Mouse (Mus musculus) erythroblast, adult 5-6 weeks (primary cell): ENCODE measurements around the gene 6430550D23Rik. TPM values are rescaled to one million over a fixed set of nuclear protein-coding genes. Genes with fewer than 3 reads are reported as not detected.
"Not testable (repeated sequence)": the region's sequence is repeated elsewhere in the genome, so short reads cannot be mapped to it uniquely, and the experiment has no call there.

Experiments used
- ATAC-seq: replicated peaks from 2 replicates; pipeline ENCODE4 v1.8.0; 2016; ENCODE audit warnings: moderate number of reproducible peaks, mild to moderate bottlenecking, moderate TSS enrichment, inconsistent platforms; ENCODE audit not compliant: poor library complexity, low FRiP score, severe bottlenecking
- total RNA-seq, 2 experiments: library from RNA; stranded (forward) in 1 of 2; stranded (reverse) in 1 of 2; fragments of 150-400 nt in 1 of 2; fragments of 200-764, 138-1000 nt in 1 of 2; gene quantifications; 2 replicates each; pipeline versions ENCODE4 v1.2.3 to v1.2.4; 2015 to 2017; ENCODE audit warnings: low replicate concordance in 2 of 2

6430550D23Rik gene
- total RNA-seq, 2 experiments from 2014 or later: 1.4 TPM; not detected in 1

- ATAC-seq: peak; percentile 97
Observed at GRCm38 (mm10) chr2:155956134-155957059, 51.4 kb downstream of the 6430550D23Rik start, which contains the start of gene Cep250. TSS of gene Cep250 (plus strand) at chr2:155956458.

- ATAC-seq: no peak
Observed at GRCm38 (mm10) chr2:155952006-155952405, 55.8 kb downstream of the 6430550D23Rik start.

GRCm38 (mm10) chr2:155949362-155949761, 58.4 kb downstream of the 6430550D23Rik start:
- no peak for ATAC-seq

DNA sequence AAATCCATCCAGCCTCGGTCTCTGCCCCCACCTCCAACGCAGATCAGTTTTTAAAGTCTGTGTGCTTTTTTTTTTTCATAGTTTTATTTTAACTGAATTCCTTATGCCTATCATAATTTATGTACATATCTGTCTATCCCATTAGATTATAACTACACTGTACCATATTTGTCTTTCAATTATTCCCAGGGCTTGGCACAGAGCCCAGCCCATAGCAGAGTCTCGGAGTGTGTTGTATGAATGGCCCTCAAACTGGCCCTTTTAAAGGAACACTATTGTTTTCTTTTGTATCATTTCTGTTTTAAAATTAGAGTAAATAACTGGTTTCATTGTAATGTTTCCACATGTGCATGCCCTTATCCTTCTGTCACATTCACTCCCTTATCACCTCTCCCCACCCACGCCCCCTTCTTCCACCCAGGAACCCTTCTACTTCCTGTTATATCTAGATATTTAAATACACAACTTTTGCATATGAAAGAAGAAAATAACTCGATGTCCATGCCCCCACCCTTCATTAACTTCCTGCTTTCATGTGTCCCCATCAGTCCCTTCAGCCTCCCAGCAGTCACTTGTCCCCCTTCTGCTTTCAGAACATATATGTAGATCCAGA, 60.3 kb downstream of the 6430550D23Rik start:
- 0 out of 2 replicates have a peak, but pooled peaks have one; percentile 31 for ATAC-seq

DNA sequence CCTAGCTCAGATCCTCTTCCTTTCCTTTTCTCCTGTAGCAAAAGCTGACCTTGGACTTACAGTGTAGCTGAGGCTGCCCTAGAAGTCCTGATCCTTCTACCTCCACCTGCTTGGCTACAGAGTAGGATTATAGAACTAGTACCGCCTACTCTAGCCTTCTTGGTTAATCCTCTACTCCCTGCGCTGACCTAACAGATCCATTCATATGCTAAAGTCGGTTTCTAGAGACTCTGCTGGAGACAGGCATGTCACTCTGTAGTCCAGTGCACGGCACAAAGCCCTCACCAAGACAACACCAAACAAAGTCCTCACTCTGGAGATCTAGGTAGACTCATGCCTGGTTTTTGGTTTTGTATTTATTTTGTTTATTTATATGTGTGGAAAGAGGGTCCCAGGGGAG, 61.3 kb downstream of the 6430550D23Rik start:
- 0 out of 2 replicates have a peak, but pooled peaks have one; percentile 2 for ATAC-seq

GRCm38 (mm10) chr2:155946069-155946468, 61.7 kb downstream of the 6430550D23Rik start:
- ATAC-seq: peak; percentile 59; the same call in 1 of the 2 replicates

- ATAC-seq: no peak
Observed at GRCm38 (mm10) chr2:155945580-155945979, 62.2 kb downstream of the 6430550D23Rik start.

DNA sequence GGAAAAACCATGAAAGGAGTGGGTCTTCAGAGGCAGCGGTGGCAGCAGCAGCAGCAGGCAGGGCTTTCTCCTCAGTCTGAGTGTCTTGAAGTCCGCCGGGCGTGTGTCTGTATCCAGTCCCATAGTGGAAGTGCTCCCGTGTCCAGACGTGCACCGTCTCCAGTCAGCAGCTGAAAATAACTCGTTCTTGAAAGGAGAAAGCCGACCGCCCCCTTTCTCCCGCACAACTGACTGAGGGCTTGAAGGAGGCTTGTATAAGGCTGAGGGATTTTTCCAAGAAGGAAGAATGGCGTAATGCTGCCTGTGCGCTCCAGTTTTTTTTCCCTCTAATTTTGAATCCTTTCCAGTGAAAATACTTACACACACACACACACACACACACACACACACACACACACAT, 62.7 kb downstream of the 6430550D23Rik start, which contains the start of gene Gdf5:
TSS of gene Gdf5 (minus strand) at position 244 of the 400 bp plus-strand sequence.
- ATAC-seq: no peak

DNA sequence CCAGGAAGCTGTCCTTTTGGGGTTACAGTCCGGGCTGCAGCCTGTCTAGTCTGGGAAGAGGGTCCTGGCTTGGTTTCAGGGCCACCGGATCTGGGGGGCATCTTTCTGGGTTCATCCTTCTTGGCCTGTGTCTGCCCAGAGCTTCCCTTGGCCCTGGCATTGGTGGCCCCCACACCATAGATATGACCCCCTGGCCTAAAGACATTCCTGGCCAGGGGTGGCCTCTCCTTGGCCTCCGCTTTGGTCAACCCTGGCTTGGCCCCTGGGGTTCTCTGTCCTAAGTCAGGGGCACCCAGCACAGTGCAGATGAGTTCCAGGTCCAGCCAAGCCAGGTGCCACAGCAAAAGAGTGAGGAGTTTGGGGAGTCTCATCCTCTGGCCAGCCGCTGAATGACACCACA, 63.1 kb downstream of the 6430550D23Rik start:
- ATAC-seq: no peak

DNA sequence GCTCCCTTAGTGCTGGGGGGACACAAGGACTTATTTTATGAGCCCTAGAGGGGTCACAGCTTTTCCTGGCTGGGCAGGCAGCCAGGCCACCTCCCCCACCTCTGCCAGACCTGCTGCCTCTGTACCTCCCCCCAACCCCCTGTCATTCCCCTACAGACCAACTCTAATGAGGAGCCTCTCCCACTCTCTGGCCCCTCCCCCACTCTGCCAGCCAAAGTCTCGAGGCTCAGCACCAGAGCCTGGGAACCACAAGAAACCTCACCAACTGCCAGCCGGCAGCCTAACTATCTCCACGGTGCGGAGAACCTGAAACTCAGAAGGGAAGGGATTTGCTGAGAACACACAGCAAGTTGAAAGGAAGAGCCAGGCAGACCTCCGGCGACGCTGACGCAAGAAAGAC, 64.3 kb downstream of the 6430550D23Rik start:
- ATAC-seq: no peak

DNA sequence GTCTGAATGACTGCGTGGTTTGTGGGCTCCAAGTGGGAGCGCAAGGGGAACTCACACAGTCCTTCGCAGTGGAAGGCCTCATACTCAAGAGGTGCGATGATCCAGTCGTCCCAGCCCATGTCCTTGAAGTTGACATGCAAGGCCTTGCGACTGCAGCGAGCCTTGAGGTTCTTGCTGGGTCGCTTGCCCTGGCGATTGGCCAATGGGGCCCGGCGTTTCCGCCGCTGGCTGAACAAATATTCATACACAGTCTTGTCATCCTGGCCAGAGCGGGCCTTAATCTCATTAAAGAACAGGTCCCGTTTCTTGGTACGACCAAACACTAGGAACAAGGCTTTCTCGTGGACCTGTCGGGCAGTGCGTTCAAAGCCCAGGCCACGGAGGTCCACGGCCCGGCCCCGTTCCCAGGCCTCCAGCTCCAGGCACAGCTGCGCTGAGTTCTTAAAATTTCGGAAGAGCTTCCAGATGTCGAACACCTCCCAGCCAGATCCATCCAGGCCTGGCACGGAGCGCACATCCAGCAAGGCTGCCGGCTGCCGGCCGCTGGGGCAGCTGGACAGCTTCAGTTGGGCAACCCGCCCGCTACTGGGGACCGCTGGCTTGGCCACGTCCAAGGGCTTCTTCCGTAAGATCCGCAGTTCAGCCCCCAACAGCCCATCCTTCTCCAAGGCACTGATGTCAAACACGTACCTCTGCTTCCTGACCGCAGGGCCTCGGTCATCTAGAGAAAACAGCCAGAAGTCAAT, 65.9 kb downstream of the 6430550D23Rik start:
- ATAC-seq: no peak

DNA sequence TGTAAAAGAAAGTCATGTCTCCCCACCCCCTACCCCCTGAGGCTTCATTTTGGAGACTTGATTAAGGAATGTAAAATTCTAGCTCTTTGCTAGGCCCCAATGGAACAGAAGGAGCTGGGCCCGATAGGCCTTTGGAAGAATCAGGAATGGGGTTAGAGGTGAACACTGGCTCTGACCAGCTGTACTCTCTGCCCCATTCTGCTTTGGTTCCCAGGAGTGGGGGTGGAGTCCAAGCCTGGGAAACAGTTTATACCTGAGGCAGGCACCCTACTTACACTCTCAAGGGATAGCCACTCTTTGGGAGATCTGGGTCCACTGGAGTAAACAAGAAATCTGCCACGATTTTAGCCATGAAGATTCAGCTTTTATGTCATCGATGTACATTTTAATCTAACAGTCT, 67.1 kb downstream of the 6430550D23Rik start, which contains the start of gene Gm15557:
TSS of gene Gm15557 (plus strand) at position 48 of the 400 bp plus-strand sequence.
- no peak for ATAC-seq

DNA sequence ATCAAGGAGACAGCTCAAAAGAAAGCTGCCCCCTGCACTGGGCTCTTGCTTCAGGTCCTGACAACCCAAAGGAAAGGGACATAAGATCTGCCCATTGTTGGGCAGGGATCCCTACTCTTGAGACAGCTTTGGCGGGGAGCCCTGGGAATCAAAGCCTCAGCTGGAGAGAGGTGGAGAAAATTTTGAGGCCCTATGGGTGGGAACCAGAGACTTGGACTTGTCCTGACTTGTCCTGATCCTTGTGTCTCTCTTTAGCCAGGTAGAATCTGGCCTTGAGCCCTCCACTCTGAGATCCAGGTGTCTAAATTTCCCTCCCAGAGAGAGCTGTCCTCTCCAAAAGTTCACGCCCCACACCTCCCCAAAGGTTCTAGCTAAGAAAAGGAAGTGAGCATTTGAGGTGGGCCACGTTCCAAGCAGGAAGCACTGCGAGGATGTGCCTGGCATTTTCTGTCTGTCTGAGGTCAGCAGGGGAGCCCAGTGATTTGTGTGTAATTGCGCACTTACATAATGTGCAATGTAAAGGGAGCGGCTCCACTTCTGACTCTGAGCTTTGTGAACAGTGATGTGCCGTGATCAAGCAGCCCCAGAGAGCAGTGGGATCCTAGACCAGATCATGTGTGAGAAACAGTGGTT, 67.8 kb downstream of the 6430550D23Rik start:
- no peak for ATAC-seq

DNA sequence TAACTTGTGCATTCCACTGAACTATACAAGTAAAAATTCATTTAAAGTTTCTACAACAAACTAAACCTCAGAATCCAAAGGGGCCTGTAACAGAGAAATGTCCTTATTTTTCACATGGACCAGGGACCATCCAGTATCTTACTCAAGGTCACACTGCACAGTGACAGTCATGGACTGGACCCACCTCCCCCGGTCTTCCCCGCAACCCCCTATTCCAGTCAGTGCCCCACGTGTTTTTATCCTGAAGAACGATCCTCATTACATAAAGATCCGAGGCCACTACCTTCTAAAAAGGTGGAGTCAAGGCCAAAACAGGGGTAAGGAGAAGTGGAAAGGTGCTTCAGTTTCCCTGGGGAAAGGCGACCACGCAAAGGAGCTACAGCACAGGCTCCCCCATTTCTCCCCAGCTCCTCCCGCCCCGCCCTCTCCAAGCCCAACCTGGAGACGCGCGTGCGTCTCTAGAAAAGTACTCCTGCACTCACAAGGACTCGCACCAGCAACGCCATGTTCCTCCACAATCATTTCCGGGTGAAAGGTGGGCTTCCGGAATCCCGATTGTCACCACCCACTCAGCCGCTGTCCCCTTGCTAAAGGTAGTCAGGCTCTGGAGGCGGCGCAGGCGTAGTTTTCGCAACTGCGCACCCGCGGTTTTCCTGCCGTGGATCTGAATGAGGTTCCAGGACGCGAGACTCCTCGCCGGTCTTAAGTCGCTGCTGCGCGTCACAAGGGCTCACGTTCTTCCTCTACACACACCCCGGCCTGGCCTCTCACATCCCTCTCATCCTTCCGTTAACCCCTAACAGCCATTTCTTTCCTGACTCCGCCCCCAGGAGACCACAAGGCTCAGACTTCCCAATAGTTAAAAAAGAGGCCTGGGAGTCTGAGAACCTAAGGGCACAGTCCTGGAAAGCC, 78.0 kb downstream of the 6430550D23Rik start, which contains the start of gene Uqcc1:
TSS of gene Uqcc1 (minus strand) at position 780 of the 912 bp plus-strand sequence.
- ATAC-seq: peak; percentile 90

- ATAC-seq: no peak
Observed at GRCm38 (mm10) chr2:155928711-155929345, 78.9 kb downstream of the 6430550D23Rik start.

- not testable (repeated sequence) for ATAC-seq
Observed at GRCm38 (mm10) chr2:155925213-155925612, 82.6 kb downstream of the 6430550D23Rik start.
